Mouse (Mus musculus) kidney, embryonic 15.5 days (tissue): ENCODE data around the gene Syn3. TPM values are rescaled to one million over a fixed set of nuclear protein-coding genes. Genes with fewer than 3 reads are reported as not detected.
A peak's percentile ranks its signal among the peaks of the same experiment; 100 is the strongest.

ENCODE experiments used
- ATAC-seq: fragments of 200-750 bp; cut with Nextera tagmentation; replicated peaks from 2 replicates; pipeline ENCODE4 v1.8.0; 2017; ENCODE audit warnings: moderate TSS enrichment; ENCODE audit not compliant: low FRiP score
- H3K27ac ChIP-seq: fragments of 300-500 bp; sonication (generic); 2 replicates; pipeline ENCODE4 v1.5.1; 2015; ENCODE audit warnings: mild to moderate bottlenecking, inconsistent platforms
- H3K27me3 ChIP-seq: fragments of 300-500 bp; sonication (generic); 2 replicates; pipeline ENCODE4 v1.6.1; 2015; ENCODE audit warnings: inconsistent platforms
- H3K36me3 ChIP-seq: fragments of 300-500 bp; sonication (generic); 2 replicates; pipeline ENCODE4 v1.6.1; 2015; ENCODE audit warnings: inconsistent platforms
- H3K4me1 ChIP-seq: fragments of 300-500 bp; sonication (generic); 2 replicates; pipeline ENCODE4 v1.6.1; 2015; ENCODE audit warnings: inconsistent platforms
- H3K4me2 ChIP-seq: fragments of 300-500 bp; sonication (generic); 2 replicates; pipeline ENCODE4 v1.6.1; 2015; ENCODE audit warnings: moderate library complexity, mild to moderate bottlenecking, inconsistent platforms
- H3K4me3 ChIP-seq: fragments of 300-500 bp; sonication (generic); replicated peaks from 2 replicates; pipeline ENCODE4 v1.5.1; 2015; ENCODE audit warnings: mild to moderate bottlenecking, inconsistent platforms
- H3K9ac ChIP-seq: fragments of 300-500 bp; sonication (generic); 2 replicates; pipeline ENCODE4 v1.6.1; 2015; ENCODE audit warnings: mild to moderate bottlenecking, inconsistent platforms
- H3K9me3 ChIP-seq: fragments of 300-500 bp; sonication (generic); replicated peaks from 2 replicates; pipeline ENCODE4 v1.6.1; 2016; ENCODE audit warnings: inconsistent platforms
- WGBS: fragments of 180-500 bp; shearing (Covaris S2); methylation state at CpG from one replicate; pipeline ENCODE4 v1.1.7; 2015; ENCODE audit warnings: mixed read lengths; 5-methylcytosine and 5-hydroxymethylcytosine counted together
- polyA plus RNA-seq: library from polyadenylated mRNA; unstranded; fragments of >200 nt; fragmentation: Nextera tagmentation; extraction: Ambion mirVana; gene quantifications from 2 replicates; pipeline ENCODE4 v1.2.1, GENCODE M21; 2015

Syn3 gene
- polyA plus RNA-seq, 1 experiment from 2014 or later, result 8.1 TPM

DNA sequence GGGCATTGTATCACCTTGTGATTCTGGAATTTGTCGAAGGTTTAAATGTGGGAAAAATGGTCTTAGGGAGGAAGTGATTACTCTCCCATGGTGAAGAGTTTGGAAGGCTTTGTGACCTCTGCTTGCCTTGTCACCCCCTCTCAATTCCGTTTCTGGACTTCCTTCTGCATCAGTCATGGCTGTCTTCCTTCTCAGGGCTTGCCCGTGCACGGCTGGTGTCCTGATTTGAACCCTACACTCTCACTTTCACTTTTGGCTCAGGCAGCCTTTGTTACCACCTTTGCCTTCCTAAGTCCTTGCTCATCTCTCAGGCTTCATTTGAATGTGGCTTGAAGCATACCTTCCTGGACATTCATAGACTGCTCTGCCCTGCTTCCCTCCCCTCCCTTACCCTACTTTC is 424.6 kb downstream of the Syn3 start:
- Histone ChIP-seq H3K4me1 (0 out of 2 replicates have a peak, but pooled peaks cover 3% of the 10 kb centered on the region), H3K36me3 (no peaks in the 10 kb centered on the region), H3K9ac (no peak overlapping the region), H3K4me3 (no peak overlapping the region), H3K27me3 (no peaks in the 10 kb centered on the region), H3K4me2 (no peak overlapping the region), H3K9me3 (no peaks in the 10 kb centered on the region), H3K27ac (no peak overlapping the region)
- ATAC-seq, result no peak
- 79% methylated on average over 4 of the region's 4 CpGs for WGBS

DNA sequence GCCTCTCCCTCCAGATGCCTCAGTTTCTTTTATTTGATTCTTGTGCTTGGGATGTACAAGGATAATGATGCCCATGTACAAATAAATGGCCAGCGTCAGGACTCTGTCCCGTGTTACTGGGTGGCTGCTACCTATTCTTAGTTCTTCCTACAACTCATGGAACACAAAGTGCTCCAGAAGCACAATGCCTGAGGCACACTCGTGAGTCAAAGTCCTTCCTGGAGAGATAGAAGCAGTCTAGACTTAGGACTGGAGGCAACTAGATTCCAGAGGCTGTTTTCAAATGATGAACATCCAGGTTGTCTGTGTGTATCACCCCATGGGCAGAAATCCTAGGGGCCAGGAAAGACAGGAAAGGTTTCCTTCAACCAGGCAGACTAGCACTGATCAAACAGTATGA is 427.9 kb downstream of the Syn3 start:
- Histone ChIP-seq H3K4me1 (0 out of 2 replicates have a peak, but pooled peaks cover 6% of the 10 kb centered on the region), H3K36me3 (no peaks in the 10 kb centered on the region), H3K9ac (no peak overlapping the region), H3K27me3 (no peaks in the 10 kb centered on the region), H3K4me2 (no peak overlapping the region), H3K27ac (no peak overlapping the region), H3K9me3 (no peaks in the 10 kb centered on the region), H3K4me3 (no peak overlapping the region)
- no peak for ATAC-seq
- 89% methylated on average over 3 of the region's 3 CpGs for WGBS

GRCm38 (mm10) chr10:86069341-86069740 is 429.4 kb downstream of the Syn3 start:
- no peak overlapping the region for H3K27ac ChIP-seq
- no peak overlapping the region for H3K4me2 ChIP-seq
- H3K4me1 ChIP-seq, result peaks cover 13% of the 10 kb centered on the region
- no peaks in the 10 kb centered on the region for H3K36me3 ChIP-seq
- no peak overlapping the region for H3K9ac ChIP-seq
- no peak overlapping the region for H3K4me3 ChIP-seq
- H3K9me3 ChIP-seq, result no peaks in the 10 kb centered on the region
- H3K27me3 ChIP-seq, result no peaks in the 10 kb centered on the region
- 51% methylated on average over 3 of the region's 3 CpGs for WGBS
- ATAC-seq, result no peak

DNA sequence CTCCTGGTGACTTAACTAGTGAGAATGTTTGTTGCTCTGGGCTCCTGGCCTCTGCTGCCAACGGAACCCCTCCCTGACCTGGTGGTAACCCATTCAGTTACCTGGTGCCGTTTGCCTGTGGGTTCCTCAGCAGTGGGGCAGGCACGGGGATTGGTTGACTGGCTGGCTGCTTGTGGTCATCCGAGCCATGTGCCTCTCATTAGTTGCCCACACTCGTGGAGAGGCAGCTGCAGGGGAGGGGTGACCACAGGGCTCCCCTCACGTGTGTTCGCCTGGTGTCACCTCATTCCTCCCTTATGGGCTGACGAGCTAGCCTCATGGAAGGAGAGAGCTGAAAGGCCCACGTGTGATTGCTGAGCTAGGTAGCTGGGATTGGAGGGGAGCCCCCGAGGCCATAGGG is 430.8 kb downstream of the Syn3 start:
- H3K9me3 ChIP-seq, result no peaks in the 10 kb centered on the region
- H3K9ac ChIP-seq, result no peak overlapping the region
- H3K4me1 ChIP-seq, result peaks cover 13% of the 10 kb centered on the region
- ATAC-seq, result no peak
- 62% methylated on average over 10 of the region's 10 CpGs for WGBS
- no peak overlapping the region for H3K27ac ChIP-seq
- no peaks in the 10 kb centered on the region for H3K36me3 ChIP-seq
- H3K4me3 ChIP-seq, result no peak overlapping the region
- H3K4me2 ChIP-seq, result no peak overlapping the region
- no peaks in the 10 kb centered on the region for H3K27me3 ChIP-seq

GRCm38 (mm10) chr10:86066651-86067050 is 432.0 kb downstream of the Syn3 start:
- no peak overlapping the region for H3K4me3 ChIP-seq
- H3K9ac ChIP-seq, result no peak overlapping the region
- H3K27me3 ChIP-seq, result no peaks in the 10 kb centered on the region
- no peak for ATAC-seq
- H3K36me3 ChIP-seq, result no peaks in the 10 kb centered on the region
- H3K4me1 ChIP-seq, result peaks cover 13% of the 10 kb centered on the region
- 70% methylated on average over 5 of the region's 5 CpGs for WGBS
- no peak overlapping the region for H3K27ac ChIP-seq
- H3K4me2 ChIP-seq, result no peak overlapping the region
- 0 out of 2 replicates have a peak, but pooled peaks cover 4% of the 10 kb centered on the region for H3K9me3 ChIP-seq

DNA sequence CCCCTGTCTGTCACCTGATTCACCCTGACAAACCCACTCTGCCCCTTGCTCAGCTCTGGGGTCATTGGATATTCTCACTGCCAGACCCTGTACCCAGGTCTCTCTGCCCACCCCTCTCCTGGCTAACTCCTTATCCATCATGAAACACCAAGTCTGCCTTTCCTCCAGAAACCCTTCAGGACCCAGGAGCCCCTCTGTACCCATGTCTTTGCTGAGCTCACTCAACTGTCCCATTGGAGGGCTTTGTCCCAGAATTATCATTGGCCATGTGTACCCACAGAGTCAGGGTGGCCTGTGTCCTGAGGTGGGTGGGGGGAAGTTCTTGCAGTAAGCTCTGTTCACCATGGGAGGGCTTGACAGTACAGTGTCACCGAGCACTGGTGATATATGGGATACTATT is 433.0 kb downstream of the Syn3 start:
- no peaks in the 10 kb centered on the region for H3K27me3 ChIP-seq
- WGBS, result 87% methylated on average over 1 of the region's 1 CpGs

GRCm38 (mm10) chr10:86064937-86065336 is 433.8 kb downstream of the Syn3 start:
- Histone ChIP-seq H3K4me3 (no peak overlapping the region), H3K36me3 (no peaks in the 10 kb centered on the region), H3K27me3 (no peaks in the 10 kb centered on the region), H3K4me2 (no peak overlapping the region), H3K27ac (no peak overlapping the region), H3K9ac (no peak overlapping the region), H3K4me1 (peaks cover 13% of the 10 kb centered on the region), H3K9me3 (0 out of 2 replicates have a peak, but pooled peaks cover 4% of the 10 kb centered on the region)
- WGBS, result 3% methylated on average over 4 of the region's 4 CpGs
- ATAC-seq, result peak; percentile 84

More for the DNA sequence above, 433.0 kb downstream of the Syn3 start:
- H3K27ac ChIP-seq, result no peak overlapping the region
- ATAC-seq, result 0 out of 2 replicates have a peak, but pooled peaks have one; percentile 13
- H3K4me2 ChIP-seq, result no peak overlapping the region
- H3K4me1 ChIP-seq, result peaks cover 13% of the 10 kb centered on the region
- H3K36me3 ChIP-seq, result no peaks in the 10 kb centered on the region
- no peak overlapping the region for H3K9ac ChIP-seq
- no peak overlapping the region for H3K4me3 ChIP-seq
- 0 out of 2 replicates have a peak, but pooled peaks cover 4% of the 10 kb centered on the region for H3K9me3 ChIP-seq

DNA sequence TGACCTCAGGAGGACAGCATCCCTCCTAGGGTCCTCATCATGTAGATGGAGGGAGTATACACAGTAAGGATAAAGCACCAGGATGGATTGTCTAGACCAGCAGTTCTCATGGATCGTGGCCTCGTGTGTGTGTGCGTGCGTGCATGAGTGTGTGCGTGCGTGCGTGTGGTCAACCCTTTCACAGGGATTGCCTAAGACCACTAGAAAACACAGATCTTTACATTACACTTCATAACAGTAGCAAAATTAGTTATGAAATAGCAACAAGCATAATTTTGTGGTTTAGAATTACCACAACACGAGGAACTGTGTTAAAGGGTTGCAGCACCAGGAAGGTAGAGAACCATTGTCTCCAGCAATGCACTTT is 435.7 kb downstream of the Syn3 start:
- WGBS, result 93% methylated on average over 8 of the region's 8 CpGs
- H3K4me3 ChIP-seq, result no peak overlapping the region
- H3K4me2 ChIP-seq, result no peak overlapping the region
- H3K9me3 ChIP-seq, result 0 out of 2 replicates have a peak, but pooled peaks cover 4% of the 10 kb centered on the region
- H3K9ac ChIP-seq, result no peak overlapping the region
- ATAC-seq, result no peak
- no peaks in the 10 kb centered on the region for H3K27me3 ChIP-seq
- H3K36me3 ChIP-seq, result no peaks in the 10 kb centered on the region
- no peak overlapping the region for H3K27ac ChIP-seq
- H3K4me1 ChIP-seq, result peaks cover 10% of the 10 kb centered on the region

- H3K4me1 ChIP-seq, result peaks cover 10% of the 10 kb centered on the region
- no peak overlapping the region for H3K27ac ChIP-seq
- WGBS, result 53% methylated on average over 5 of the region's 5 CpGs
- H3K4me3 ChIP-seq, result no peak overlapping the region
- no peaks in the 10 kb centered on the region for H3K27me3 ChIP-seq
- H3K9me3 ChIP-seq, result 0 out of 2 replicates have a peak, but pooled peaks cover 4% of the 10 kb centered on the region
- H3K4me2 ChIP-seq, result no peak overlapping the region
- no peak overlapping the region for H3K9ac ChIP-seq
- ATAC-seq, result no peak
- no peaks in the 10 kb centered on the region for H3K36me3 ChIP-seq
Observed at GRCm38 (mm10) chr10:86062261-86063017, 436.3 kb downstream of the Syn3 start.

GRCm38 (mm10) chr10:86060267-86060666 is 438.4 kb downstream of the Syn3 start:
- Histone ChIP-seq H3K4me2 (no peak overlapping the region), H3K9me3 (0 out of 2 replicates have a peak, but pooled peaks cover 4% of the 10 kb centered on the region), H3K4me1 (peaks cover 9% of the 10 kb centered on the region), H3K36me3 (peaks cover 4% of the 10 kb centered on the region; the same call in 1 of the 2 replicates), H3K4me3 (no peak overlapping the region), H3K9ac (no peak overlapping the region), H3K27me3 (no peaks in the 10 kb centered on the region), H3K27ac (no peak overlapping the region)
- 46% methylated on average over 3 of the region's 3 CpGs for WGBS
- no peak for ATAC-seq

DNA sequence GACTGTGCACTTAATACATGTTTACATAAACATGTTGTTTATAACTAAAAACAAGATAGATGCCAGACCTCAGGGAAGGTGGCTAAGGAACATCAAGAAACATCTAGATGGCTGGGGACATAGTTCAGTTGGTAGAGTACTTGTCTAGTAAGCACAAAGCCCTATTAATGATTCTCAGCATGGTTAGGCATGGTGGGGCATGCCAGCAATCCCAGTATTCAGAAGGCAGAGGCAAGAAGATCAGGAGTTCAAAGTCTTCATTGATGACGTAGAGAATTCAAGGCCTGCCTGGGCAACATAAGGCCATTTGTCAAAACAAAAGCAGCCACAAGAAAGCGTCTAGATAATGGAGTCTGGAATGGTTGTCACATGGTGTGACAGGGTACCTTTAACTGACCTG is 441.0 kb downstream of the Syn3 start:
- no peaks in the 10 kb centered on the region for H3K27me3 ChIP-seq
- no peak overlapping the region for H3K4me3 ChIP-seq
- ATAC-seq, result no peak
- 0 out of 2 replicates have a peak, but pooled peaks cover 4% of the 10 kb centered on the region for H3K9me3 ChIP-seq
- H3K4me2 ChIP-seq, result no peak overlapping the region
- 73% methylated on average over 2 of the region's 2 CpGs for WGBS
- peak overlapping the region; percentile 51; the same call in 1 of the 2 replicates for H3K27ac ChIP-seq
- H3K36me3 ChIP-seq, result peaks cover 11% of the 10 kb centered on the region; the same call in 1 of the 2 replicates
- H3K9ac ChIP-seq, result no peak overlapping the region
- H3K4me1 ChIP-seq, result 0 out of 2 replicates have a peak, but pooled peaks cover 3% of the 10 kb centered on the region

GRCm38 (mm10) chr10:86057286-86057685 is 441.4 kb downstream of the Syn3 start:
- Histone ChIP-seq H3K4me3 (no peak overlapping the region), H3K4me1 (0 out of 2 replicates have a peak, but pooled peaks cover 3% of the 10 kb centered on the region), H3K9me3 (0 out of 2 replicates have a peak, but pooled peaks cover 4% of the 10 kb centered on the region), H3K27ac (no peak overlapping the region), H3K27me3 (no peaks in the 10 kb centered on the region), H3K9ac (no peak overlapping the region), H3K4me2 (no peak overlapping the region), H3K36me3 (peaks cover 11% of the 10 kb centered on the region; the same call in 1 of the 2 replicates)
- no peak for ATAC-seq
- WGBS, result 81% methylated on average over 11 of the region's 11 CpGs
